Mouse (Mus musculus) C2C12 (cell line): ENCODE measurements around the gene Lama2. TPM values are rescaled to one million over a fixed set of nuclear protein-coding genes. Genes with fewer than 3 reads are reported as not detected.

Source experiments
- H3K27me3 ChIP-seq: one replicate; pipeline ENCODE4 v1.6.1; 2011; ENCODE audit not compliant: control insufficient read depth, insufficient read depth, insufficient read length
- H3K36me3 ChIP-seq: one replicate; pipeline ENCODE4 v1.6.1; 2011; ENCODE audit not compliant: control insufficient read depth, insufficient read depth
- H3K4me3 ChIP-seq: one replicate; pipeline ENCODE4 v1.5.1; 2011; ENCODE audit warnings: mild to moderate bottlenecking, control low read depth; ENCODE audit not compliant: poor library complexity, insufficient read depth, severe bottlenecking
- H3K79me2 ChIP-seq: one replicate; pipeline ENCODE4 v1.6.1; 2011; ENCODE audit not compliant: control insufficient read depth, insufficient read depth
- H3K79me3 ChIP-seq: one replicate; pipeline ENCODE4 v1.6.1; 2011; ENCODE audit warnings: low read depth, control low read depth
- H3ac ChIP-seq: one replicate; pipeline ENCODE3; 2011; ENCODE audit warnings: low read depth; ENCODE audit not compliant: control insufficient read depth, insufficient read length
- CEBPB ChIP-seq: IDR thresholded peaks from one replicate; pipeline ENCODE4 v1.6.1; 2011; ENCODE audit warnings: low read depth, mild to moderate bottlenecking, control low read depth, moderate library complexity
- CTCF ChIP-seq: IDR thresholded peaks from one replicate; pipeline ENCODE4 v1.5.1; 2011; ENCODE audit not compliant: control insufficient read depth, insufficient read depth, insufficient read length
- FOSL1 ChIP-seq: IDR thresholded peaks from one replicate; pipeline ENCODE4 v1.8.0; 2011; ENCODE audit warnings: mild to moderate bottlenecking, low read length; ENCODE audit not compliant: poor library complexity, insufficient read depth, severe bottlenecking
- MAX ChIP-seq: IDR thresholded peaks from one replicate; pipeline ENCODE4 v1.6.1; 2011; ENCODE audit warnings: mild to moderate bottlenecking, control low read depth
- MYOD1 ChIP-seq: IDR thresholded peaks from one replicate; pipeline ENCODE4 v1.6.1; 2011; ENCODE audit warnings: low read depth; ENCODE audit not compliant: control insufficient read depth, insufficient read length
- MYOG ChIP-seq: IDR thresholded peaks from one replicate; pipeline ENCODE4 v1.6.1; 2011; ENCODE audit not compliant: control insufficient read depth, insufficient read length; ENCODE audit errors: extremely low read depth
- USF1 ChIP-seq: IDR thresholded peaks from one replicate; pipeline ENCODE4 v1.6.1; 2011; ENCODE audit warnings: low read depth, mild to moderate bottlenecking, control low read depth, moderate library complexity
- polyA plus RNA-seq: library from polyadenylated mRNA; unstranded; fragments of >200 nt; fragmentation: generic; extraction: Trizol; gene quantifications from one replicate; pipeline ENCODE4 v1.2.1, GENCODE M21; 2012; ENCODE audit warnings: missing spikeins

Lama2 gene
- polyA plus RNA-seq, 1 experiment: 5.0 TPM

- TF ChIP-seq FOSL1: peak; percentile 17
- no peak for TF ChIP-seq CEBPB
- peak; percentile 18 for TF ChIP-seq MYOD1
- TF ChIP-seq CTCF: no peak
- TF ChIP-seq MAX: peak; percentile 66
- no peak for TF ChIP-seq MYOG
- TF ChIP-seq USF1: no peak
- H3ac ChIP-seq: no peak overlapping the region
- H3K4me3 ChIP-seq: no peak overlapping the region
- H3K79me2 ChIP-seq: no peaks in the 10 kb centered on the region
- no peaks in the 10 kb centered on the region for H3K36me3 ChIP-seq
- H3K79me3 ChIP-seq: no peaks in the 10 kb centered on the region
- no peaks in the 10 kb centered on the region for H3K27me3 ChIP-seq
These were observed 555.9 kb downstream of the Lama2 start for GRCm38 (mm10) chr10:27063671-27064070.

DNA sequence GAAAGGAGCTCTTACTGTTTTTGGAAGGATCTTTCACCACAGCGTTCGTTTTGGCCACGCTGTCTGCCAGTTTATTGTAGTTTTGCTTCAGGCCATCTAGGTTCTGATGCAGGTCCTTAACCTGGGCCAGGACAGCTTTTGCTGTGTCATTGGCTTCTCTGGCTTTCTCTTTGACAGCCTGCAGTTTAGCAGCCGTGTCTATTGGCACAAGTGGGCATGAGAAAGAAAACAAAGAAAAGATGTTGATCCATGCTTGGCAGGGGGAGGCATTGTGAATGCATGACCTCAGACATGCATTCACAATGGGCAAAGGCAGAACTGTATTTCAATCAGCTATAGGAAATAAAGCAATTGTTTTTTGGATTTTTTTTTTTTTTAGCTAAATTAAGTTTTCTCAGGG, 565.1 kb downstream of the Lama2 start:
- H3K27me3 ChIP-seq: no peaks in the 10 kb centered on the region
- no peaks in the 10 kb centered on the region for H3K79me2 ChIP-seq
- H3K36me3 ChIP-seq: no peaks in the 10 kb centered on the region
- no peak overlapping the region for H3K4me3 ChIP-seq
- H3ac ChIP-seq: no peak overlapping the region
- no peaks in the 10 kb centered on the region for H3K79me3 ChIP-seq
- TF ChIP-seq MAX (no peak), FOSL1 (no peak), CEBPB (no peak), CTCF (no peak), MYOD1 (no peak), MYOG (no peak), USF1 (no peak)

DNA sequence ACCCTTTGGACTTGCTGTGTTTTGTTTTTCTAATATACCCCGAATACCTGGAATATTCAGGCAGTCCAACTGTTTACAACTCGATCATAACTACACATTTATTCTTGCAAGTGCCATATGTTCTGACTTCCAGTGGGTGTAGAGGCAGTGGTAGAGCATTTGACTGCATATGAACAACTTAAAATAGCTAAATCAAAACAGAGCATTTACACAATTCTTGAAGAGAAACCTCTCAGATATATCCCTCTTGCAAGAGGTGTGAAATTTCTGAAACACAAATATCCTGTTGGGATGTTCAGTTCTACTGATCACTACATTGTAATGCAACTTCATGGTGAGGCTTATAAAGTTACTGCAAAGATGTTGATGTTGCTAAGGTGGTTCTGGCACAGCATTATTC, 572.4 kb downstream of the Lama2 start:
- Histone ChIP-seq H3K79me2 (no peaks in the 10 kb centered on the region), H3ac (no peak overlapping the region), H3K79me3 (no peaks in the 10 kb centered on the region), H3K36me3 (no peaks in the 10 kb centered on the region), H3K27me3 (no peaks in the 10 kb centered on the region), H3K4me3 (no peak overlapping the region)
- TF ChIP-seq MYOG (no peak), FOSL1 (no peak), USF1 (no peak), CEBPB (no peak), MAX (no peak), MYOD1 (no peak), CTCF (no peak)

DNA sequence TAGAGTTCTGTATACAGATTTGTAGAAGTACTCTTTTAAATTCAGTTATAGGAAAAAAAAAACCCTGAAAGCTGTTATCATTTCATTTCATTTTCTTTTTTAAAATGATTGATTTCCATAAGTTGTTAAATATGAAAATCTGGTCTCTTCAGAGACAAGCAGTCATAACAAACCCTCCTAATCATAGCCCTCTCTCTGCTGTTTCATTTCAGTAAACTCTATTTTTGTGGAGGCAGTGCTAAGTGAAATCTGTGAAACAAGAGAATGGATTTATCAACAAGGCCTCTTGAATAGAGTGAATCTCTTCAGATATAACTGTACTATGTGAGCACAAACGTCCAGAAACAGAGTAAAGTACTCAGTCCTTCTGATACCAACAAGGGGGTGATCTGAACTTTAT, 577.7 kb downstream of the Lama2 start:
- no peak for TF ChIP-seq MYOD1
- TF ChIP-seq FOSL1: no peak
- TF ChIP-seq CEBPB: no peak
- no peak for TF ChIP-seq CTCF
- no peak for TF ChIP-seq MAX
- TF ChIP-seq MYOG: no peak
- TF ChIP-seq USF1: no peak
- H3K79me2 ChIP-seq: no peaks in the 10 kb centered on the region
- no peak overlapping the region for H3ac ChIP-seq
- H3K79me3 ChIP-seq: no peaks in the 10 kb centered on the region
- H3K4me3 ChIP-seq: no peak overlapping the region
- no peaks in the 10 kb centered on the region for H3K36me3 ChIP-seq
- H3K27me3 ChIP-seq: no peaks in the 10 kb centered on the region

GRCm38 (mm10) chr10:27022707-27023106, 596.9 kb downstream of the Lama2 start:
- Histone ChIP-seq H3K79me2 (no peaks in the 10 kb centered on the region), H3K27me3 (no peaks in the 10 kb centered on the region), H3K36me3 (no peaks in the 10 kb centered on the region), H3K4me3 (no peak overlapping the region), H3K79me3 (no peaks in the 10 kb centered on the region), H3ac (no peak overlapping the region)
- TF ChIP-seq MYOD1: no peak
- no peak for TF ChIP-seq CTCF
- TF ChIP-seq USF1: no peak
- no peak for TF ChIP-seq MYOG
- no peak for TF ChIP-seq FOSL1
- no peak for TF ChIP-seq CEBPB
- TF ChIP-seq MAX: no peak

DNA sequence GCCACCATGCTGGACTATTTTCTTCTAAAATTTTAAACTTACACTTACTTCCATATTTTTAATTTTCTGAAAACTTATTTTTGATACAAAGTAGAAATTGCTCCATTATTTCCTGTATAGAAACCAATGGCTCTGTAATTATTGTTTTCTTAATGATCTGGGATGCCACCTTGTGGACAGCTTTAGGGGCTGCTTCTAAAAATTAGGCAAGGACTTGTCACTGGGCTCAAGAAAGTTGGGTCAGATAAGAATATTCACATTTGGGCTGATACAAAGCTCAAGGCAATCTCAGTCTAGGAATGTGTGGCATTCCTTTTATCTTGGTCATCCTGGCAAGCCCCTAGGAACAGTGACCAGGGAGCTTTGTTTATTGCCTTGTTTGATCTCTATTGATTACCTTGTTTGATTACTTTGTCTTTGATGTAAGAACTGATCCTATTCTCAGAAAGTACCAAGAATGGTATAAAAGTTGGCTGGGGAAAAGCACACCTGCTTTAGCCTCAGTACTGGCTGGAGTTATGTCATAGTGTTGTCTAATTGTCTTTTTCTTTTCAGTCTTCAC, 606.7 kb downstream of the Lama2 start:
- H3ac ChIP-seq: no peak overlapping the region

More for the DNA sequence above, 606.7 kb downstream of the Lama2 start:
- H3K4me3 ChIP-seq: no peak overlapping the region
- no peaks in the 10 kb centered on the region for H3K36me3 ChIP-seq
- TF ChIP-seq MYOD1 (no peak), MAX (no peak), USF1 (no peak), FOSL1 (no peak), CTCF (no peak), CEBPB (no peak), MYOG (no peak)
- H3K79me2 ChIP-seq: no peaks in the 10 kb centered on the region
- H3K79me3 ChIP-seq: no peaks in the 10 kb centered on the region
- H3K27me3 ChIP-seq: no peaks in the 10 kb centered on the region
